Mouse (Mus musculus): ENCODE measurements around the gene Pwwp2b.

DNA sequence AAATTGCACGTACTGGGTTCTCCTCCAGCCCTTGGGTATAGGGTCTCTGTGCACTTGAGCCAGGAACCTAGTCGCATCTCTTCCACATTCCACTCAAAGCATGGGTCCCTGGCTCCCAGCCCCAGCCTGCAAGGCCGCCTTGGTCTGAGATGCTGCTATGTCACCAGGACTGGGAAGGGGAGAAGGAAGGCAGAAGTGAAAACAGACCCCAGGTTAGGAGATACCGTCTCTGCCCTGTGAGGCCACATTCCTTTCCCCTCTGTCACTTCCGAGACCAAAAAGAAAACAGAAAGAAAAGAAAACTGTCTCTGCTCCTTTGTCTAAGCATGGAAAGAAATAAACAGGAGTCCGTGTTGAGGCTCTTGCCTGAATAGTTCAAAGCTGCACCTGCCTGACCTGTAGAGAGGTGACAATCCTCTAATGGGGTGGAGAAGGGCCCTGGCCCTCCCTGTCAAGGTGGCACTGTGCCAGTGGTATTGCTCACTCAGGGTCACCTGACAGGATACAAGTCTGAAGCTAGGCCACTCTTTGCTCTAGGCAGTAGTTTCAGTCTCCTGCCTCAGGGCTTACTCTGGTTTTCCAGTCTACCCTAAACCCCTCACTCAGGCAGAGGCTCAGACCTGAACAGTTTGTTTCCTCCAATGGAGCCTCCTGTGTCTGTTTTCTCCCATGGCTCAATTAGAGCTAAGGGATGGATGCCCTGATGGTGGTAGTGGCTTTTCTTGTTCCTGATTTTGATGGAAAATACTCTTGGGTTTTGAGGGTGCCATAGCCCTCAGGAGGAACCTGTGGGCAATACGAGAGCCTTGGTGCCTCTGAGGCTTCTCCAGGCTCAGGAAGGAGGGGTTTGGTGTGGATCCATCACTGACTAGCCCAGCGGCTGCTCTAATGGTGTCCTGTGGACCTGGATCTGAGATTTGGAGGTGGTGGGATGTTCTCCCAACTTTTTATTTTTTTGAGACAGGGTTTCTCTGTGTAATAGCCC is 18.9 kb downstream of the Pwwp2b start:
- no peak for TF ChIP-seq EP300 (IDR thresholded peaks at IDR 0.05)
- no peak for TF ChIP-seq CTCF (IDR thresholded peaks at IDR 0.05)
